Mouse (Mus musculus) kidney, postnatal 14 days (tissue): ENCODE results near the gene Sema7a.

ENCODE experiments used
- DNase-seq: peaks from one replicate; pipeline ENCODE4 v3.0.0; 2022; ENCODE audit warnings: mixed read lengths

The Sema7a gene

DNA sequence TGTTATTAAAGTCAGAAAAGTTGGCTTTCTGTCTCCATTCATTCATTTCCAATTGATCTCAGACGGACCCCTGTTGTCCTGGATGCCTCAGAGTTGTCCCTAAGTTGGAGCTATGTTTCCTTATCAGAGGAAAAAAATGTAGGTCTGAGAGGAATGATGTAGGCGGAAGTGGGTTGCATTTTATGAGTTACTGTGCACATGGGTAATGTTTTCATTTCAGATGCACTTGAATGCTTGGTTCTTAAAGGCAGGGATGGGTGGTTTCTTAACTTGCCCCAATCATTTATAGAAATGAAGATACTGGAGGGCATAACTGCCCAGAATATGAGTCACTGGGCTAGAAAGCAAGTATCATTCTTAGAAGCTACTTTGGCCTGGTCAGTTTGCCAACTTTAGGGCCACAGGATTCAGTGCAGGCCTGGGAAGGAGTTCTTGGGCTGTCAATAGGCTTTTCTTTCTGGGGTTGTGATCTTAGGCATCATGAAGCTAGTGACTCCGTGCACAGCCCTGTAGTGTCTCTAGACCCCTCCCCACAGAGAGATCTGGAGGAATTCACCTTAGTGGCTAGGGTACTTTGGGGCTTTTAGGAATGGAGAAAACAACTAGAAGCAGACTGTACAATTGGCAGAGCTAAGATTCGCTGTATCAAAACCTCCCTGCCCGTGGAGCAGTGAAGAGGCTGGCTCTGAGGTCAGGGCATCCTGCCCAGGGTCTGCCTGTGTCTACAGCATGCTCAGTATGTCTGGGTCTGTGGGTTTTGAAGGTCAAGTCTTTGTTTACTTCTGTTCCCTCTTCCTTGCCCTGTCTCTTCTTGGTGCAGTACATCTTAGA lies 1.5 kb upstream of the Sema7a start:
- no peak for DNase-seq

DNA sequence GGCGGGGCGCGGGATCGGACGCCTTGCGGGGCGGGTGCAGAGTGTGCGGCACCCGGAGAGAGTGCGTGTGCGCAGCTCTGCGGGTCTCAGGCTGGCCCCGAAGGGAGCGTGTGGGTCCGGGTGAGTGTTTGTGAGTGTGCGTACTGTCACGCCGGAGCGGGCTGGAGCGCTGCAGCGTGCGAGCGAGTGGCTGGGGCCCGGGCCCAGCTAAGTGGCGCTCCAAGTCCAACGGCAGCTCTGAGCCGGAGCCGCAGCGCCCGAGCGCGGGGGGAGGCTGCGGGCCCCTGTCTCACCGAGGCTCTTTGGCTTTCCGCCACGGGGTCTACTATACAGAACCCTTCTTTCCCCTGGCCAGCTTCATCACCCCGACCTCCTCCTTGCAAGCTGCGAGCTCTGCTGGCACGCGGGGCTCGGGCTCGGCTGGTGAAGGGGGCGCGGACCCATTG lies 460 bp downstream of the Sema7a start:
- peak; percentile 51 for DNase-seq

DNA sequence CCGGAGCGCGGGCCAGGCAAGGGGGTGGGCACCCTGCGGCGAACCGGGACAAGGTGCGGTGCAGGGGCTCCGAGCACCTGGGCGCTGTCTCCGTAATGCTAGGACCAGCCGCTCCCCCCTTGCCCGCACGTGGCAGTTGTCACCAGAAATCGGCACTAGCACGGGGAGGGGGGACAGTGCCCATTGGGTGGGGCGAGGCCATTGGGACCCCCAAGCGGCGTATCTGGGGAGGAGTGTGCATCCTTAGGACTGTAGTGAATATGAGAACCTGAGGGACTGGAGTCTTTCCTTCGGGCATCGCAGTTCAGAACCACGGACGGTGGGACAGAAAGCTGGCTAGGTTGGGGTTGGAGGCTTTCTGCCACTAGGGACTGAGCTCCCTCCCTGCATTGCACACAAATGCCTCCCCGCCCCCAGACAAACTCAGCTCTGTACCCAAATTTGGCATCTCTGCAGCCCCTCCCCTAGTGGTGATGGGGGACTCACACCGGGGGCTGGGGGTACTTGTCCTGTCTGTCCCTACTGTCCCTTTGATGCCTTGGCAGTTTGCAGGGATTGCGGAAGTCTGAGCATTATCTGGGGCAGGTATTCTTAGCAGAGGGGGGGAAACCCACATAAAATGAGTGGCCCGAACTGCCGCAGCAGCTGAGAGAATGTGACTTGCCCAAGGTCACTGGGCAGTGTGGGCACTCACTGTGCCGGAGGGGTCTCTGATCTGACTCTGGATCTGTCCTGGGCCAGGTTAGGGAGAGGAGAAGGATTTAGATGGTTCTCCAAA lies 1.1 kb downstream of the Sema7a start:
- DNase-seq, result no peak

DNA sequence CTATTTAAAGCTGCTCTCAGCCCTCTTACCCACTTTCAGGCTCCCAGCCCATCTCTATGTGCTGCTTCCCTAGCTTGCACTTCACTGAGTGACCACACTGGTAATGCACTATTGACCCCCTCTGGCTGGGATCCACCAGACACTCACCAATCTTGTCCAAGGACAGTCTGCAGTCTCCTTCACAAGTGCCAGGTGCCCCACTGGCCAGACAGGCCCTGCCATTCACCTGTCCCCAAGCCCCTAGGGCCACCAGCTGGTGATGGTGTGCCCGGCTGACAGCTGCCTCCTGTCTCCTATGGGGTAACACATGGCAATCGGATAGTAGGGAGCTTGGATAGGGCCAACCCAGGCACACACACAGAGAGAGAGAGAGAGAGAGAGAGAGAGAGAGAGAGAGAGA lies 2.1 kb downstream of the Sema7a start:
- no peak for DNase-seq

DNA sequence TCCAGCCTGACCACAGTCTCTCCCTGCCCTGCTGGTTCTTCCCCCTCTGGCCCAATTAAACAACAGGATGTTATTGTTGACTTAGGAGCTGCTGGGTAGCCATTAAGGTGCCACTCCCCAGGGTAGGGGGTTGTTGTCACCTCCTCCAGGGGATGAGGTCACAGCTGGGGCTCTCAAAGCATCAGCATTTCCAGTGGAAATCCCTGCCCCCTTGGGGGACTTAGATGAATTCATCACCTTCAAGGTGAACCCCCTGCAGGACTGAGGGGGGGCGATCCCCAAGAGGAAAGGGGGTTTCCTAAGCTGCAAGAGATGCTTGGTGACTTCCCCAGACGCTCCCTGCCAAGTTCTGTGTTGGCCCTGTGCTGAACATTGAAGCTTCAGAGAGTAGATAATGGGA lies 3.2 kb downstream of the Sema7a start:
- no peak for DNase-seq

DNA sequence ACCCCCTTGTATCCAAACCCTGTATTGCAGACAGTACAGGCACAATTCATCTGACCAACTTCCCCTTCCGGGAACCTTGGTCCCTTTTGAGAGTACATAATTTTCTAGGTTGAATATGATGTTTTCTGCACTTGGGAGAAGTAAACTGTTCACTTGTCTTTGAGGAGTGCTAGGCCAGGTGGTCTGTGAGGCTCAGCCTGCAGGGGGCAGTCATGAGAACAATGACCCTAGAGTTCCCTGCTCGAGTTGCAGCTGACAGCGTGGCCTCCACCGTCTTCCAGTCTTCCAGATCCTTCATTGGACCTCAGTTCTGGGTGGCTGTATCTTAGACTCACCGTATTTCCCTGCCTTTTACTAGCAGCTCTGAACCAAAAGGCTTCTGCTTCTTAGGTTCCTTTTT lies 4.7 kb downstream of the Sema7a start:
- peak; percentile 66 for DNase-seq

DNA sequence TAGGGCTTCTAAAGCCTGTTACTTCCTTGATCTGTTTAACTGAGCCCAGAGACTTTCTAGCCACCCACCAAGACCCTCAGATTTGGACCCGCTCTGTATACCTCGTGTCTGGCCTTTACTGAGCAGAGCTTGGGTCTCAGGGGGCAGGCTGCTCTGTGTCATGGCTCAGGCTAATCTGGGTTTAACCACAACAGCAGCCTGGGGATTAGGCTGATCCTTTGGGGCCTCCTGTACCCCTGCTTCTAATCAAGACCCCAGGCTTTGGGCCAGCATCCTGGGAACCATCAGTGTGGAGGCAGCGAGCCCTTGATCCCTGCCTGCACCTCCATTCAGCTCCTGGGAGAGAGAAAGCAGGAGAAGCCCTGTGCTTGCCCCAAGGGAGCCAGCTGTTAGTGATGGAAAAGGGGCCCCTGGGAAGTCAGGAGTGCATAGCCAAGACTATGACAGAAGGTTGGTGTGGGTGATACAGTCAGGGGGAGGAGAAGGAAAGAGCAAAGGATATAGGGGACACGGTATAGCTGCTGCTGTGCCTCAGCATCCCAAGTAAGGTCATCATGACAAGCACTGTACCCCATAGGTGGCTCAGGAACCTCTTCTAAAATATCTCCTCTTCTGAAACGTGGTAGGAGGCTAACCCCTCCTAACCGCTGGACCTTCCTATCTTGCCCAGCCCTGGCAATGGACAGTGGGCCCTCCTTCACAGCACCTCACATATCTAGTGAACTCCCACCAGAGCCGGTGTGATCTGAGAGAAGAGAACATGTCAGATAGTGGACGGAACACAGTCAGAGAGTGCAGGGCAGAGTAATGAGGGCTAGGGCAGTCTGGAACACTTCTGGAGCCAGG lies 6.1 kb downstream of the Sema7a start:
- no peak for DNase-seq

DNA sequence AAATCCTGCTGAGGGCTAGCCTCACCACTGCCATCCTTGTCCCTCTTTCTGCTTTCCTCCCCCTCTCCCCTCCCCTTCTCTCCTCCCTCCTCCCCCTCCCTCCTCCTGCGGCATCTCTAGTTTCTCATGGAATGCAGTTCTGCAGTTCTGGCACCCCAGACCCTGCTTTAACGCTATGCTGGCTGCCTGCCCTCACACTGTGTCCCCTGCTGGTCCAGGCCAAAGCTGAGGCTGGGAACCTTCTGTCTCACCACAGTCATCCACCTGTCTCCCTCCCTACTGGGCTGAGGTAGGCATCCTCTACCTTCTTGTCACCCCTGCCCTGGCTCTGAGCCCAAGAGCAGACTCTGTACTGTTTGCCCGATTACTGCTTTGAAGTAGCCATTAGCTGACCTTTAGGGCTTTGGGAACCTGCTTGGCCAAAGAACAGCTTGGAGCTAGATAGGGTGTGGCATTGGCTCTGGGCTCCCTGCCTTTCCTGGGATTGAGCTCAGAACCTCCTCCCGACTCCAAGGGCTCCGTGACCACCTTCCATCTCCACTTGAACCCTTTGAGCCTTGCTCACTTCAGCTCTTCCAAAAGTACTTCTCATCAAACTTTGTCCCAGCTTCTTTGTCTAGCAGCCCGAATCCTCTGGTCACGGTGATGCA lies 7.6 kb downstream of the Sema7a start:
- no peak for DNase-seq

DNA sequence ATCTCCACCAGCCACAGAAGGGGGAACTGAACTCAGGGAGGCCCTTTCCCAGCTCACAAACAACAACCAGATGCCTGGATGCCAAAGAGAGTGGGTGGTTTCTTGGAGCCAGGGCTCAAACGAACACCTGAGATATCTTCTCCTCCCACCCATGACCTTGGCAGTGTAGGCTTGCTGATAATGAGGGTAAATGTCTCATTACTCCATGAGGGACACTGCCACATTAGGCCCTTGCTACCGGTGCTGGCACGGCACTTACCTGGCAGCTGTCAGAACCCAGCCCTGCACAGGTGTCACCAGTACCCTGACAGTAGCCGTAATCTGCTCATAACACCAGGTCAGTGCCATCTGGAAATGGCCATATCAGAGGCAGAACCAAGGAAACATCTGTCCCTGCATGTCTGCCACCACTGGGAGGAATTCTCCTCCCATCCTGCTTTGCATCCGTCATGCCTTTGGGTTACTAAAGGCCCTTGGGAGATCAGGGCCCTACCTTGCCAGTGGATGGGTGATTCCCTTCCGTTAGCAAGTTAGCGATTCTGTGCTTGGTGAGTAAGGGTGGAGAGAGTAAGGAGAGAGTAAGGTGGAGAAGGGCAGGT lies 8.5 kb downstream of the Sema7a start:
- DNase-seq, result no peak

DNA sequence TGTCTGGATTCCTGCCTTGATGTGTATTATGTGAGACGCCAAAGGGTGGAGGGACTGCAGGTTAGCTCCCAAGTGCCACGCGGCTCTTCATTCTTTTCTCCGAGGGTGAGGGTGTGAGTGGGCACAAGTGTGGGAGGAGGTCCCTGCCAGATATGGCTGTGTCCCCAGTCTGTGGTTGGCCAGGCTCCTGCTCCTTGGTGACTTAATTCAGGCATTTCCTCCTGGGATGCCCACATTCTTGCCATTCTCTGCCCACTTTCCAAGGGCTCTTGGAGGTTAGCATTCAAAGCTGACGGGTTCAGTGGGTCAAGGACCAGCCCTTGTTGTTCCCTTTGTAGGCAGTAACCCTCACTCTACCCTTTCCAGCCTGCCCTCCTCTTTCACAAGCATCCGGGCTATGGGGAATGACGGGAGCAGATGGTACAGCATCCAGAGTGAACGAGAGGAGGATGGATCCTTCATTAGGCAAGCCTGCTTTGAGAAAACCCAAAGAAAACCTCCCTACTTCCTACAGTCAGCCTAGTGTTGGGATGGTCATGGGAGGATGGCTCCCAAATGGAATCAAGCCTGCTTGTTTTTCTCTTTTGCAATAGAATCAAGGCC lies 9.3 kb downstream of the Sema7a start:
- no peak for DNase-seq

DNA sequence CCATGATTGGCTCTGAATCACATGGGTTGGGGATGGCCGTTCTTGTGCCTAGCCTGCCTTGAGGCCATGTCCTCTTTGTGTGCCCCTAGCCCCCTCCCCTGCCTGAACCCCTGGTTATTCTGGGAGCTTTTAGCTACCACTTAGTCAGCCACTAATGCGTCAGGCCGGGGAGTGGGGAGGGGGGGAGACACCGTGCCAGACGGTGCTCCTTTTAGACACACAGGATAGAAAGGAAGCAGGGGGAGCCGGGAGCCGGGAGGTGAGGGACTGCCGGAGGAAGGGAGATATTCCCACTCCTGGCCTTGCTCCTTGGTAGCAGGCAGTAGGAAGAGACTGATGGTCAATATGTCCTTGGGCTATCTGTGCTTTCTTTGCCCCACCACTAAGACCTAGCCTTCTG lies 10.0 kb downstream of the Sema7a start:
- DNase-seq, result no peak

DNA sequence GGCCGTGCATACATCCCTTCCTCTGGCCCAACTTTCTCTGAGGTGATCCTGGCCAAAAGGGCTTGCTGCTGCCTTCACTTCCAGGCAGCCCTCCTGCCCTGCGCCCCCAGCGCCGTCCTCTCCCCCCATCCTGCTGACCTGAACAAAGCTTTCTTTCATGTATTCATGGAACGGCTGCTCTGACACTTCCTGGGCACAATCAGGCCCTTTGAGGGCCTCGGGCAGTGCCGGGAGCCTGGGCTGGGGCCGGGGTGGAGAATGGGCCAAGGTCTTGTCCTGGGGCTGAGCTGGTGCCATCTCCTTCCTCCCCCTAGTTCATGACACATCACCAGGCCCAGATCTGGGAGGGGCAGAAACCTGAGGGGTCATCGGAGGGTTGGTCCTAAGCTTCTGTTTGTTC lies 10.6 kb downstream of the Sema7a start:
- no peak for DNase-seq

DNA sequence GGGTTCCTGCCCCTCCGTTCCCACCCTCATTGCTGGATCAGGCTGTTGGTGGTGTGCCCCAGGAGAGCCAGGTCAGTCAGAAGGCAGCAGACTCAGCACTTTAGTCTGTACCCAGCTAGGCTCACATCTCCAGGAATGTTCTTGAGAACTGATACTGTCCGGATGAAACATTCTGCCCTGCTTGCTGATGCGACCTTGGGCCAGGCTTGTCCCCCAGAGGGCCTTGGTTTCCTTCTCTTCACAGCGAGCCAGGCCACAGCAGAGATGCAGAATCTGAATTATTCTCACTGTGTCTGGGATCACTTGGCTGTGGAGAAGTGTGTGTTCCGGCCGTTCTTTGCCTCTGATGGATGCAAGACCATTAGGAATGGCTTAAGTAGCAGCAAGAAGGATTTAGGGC lies 12.1 kb downstream of the Sema7a start:
- DNase-seq, result no peak

DNA sequence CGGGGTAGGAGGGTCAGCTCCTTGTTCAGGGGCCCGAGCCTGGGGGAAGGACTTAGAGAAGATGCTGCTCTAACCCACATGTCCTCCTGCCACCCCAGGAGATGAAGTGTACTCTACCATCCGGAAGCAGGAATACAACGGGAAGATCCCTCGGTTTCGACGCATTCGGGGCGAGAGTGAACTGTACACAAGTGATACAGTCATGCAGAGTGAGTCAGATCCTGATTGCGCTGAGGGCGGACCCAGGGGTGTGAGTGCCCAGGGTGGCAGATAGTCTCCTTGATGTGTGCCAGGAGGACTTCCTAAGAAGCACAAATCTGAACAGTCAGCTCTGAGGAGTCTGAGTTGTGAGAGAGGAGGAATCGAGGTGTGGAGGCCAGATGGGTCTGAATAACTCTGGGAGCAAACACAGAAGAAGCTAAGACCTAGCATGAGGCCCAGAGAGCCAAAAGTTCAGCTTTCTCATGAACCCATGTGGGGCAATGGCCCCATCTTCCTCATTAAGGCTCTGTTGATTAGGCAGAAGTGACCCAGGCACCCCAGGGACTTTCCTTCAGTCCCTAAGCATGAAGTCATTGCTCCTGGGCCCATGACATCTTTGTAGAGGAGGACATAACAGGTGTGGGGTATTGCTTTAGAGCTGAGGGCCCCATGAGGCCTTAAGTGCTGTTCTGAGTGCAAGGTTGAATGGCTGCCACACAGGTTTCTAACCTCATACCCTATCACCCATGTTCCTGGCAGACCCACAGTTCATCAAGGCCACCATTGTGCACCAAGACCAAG lies 15.2 kb downstream of the Sema7a start:
- no peak for DNase-seq

DNA sequence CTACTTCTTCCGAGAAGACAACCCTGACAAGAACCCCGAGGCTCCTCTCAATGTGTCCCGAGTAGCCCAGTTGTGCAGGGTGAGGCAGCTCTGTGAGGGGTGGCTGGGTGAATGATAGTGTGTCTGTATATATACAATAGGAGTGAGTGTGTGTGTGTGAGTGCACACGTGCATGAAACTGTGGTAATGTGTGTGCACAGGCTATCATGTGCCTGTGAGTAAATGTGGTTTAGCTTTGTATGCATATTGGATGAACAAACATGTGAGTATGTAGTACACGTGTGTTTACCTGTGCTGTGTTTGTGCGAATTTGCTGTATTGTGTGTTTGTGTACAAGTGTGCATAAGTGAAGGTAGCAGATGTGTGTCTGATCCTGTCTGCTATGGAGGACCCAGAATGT lies 15.9 kb downstream of the Sema7a start:
- no peak for DNase-seq

DNA sequence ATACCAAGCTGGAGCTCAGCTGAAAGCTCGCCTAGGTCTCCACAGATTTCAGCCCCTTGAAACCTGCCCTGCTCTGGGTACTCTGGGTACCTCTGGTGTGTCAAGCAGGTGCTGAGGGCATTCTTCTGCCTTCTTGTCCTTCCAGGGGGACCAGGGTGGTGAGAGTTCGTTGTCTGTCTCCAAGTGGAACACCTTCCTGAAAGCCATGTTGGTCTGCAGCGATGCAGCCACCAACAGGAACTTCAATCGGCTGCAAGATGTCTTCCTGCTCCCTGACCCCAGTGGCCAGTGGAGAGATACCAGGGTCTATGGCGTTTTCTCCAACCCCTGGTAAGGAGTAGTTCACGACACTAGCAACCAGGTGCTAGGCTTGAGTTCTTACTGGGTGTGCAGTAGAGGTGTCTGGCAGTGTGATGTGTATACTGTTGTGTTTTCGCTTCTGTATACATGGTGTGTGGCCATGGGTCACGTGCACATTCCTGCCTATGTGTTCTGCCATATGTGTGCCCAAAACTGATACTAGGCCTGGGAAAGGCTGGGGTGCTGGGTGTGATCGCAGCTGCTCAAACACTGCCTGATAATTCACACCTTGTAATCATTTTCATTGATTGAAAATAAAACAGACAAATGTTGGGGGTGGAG lies 16.4 kb downstream of the Sema7a start:
- DNase-seq, result no peak

DNA sequence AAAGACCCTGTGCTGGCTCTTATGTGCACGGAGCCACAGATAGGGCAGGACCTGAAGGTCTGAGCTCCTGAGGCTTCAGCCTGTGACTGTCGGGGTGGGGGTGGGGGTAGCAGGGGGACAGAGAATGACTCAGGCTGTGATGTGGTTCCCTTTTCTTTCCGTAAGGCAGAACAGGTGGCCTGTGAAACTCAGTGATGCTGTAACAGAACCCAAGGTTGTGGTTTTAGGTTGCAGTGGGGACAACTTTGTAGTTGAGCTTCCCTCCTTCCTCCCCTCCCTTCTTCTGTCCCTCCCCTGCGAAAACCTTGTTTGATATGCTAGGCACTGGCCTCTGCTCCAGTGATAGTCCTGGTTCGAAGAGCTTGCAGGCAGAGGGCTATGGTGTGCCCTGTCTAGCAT lies 16.9 kb downstream of the Sema7a start:
- DNase-seq, result no peak

DNA sequence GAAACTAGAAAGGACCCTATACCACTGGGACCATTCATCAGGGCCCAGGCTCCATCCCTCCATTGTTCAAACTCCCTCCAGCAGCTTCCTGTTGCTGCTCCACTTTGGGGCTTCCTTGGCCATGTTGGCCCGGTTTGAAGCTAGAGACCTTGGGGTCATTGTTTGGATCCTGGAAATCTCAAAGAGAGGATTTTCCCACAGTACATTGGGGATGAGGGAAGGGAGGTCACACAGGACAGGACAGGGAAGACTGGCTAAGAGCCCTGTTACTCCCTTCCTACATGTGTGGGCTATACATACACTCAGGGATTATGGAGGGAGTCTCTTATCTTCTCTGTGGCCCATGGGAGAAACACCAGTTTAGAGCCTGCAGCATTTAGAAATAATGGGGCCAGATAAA lies 18.7 kb downstream of the Sema7a start:
- DNase-seq, result no peak

DNA sequence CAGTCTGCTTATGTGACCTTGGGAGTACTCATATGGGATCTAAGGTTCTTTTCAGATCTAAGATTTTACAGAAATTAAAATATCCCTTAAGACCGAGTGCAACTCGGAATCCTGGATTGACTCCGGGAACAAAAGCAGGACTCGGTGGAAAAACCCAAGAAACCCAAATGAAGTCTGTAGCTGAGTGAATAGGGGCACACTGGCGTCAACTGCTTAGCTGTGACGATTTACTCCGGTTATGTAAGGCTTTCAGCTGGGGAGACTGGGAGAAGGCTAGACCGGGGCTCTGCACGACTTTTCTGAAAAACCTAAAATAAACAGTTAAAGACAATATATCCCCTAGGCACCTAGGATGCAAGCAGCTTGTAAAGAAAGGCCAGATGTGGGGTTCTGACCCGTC lies 19.5 kb downstream of the Sema7a start:
- DNase-seq, result no peak
